ENCODE assay signal across 9 mouse cellular contexts in the genomic region with DNA sequence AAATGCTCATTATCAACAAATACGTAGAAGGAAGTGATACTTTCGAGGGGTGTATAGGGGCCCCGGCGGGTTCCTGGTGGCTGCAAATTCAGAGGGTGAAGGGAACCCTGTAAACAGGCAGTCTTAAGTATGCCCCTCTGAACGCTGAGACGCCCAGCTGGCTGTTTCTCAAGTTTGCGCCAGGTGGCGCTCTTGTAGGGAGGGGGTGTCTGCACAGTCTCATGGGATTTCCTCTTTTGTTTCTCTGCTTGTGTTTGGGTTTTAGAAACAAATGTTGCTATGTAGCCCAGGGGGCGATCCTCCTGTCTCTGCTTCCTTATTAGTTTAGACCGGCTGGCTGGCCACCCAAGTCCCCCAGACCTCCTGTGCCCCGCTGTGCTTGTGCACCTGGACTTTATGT. TPM values are rescaled to one million over a fixed set of nuclear protein-coding genes. Genes with fewer than 3 reads are reported as not detected.
A peak's percentile ranks its signal among the peaks of the same experiment; 100 is the strongest.
DNase-seq lines count a peak whose midpoint lies in the region; TF ChIP-seq lines count a peak whose summit lies in the region.
"Had no signal": no experiment of that assay in that cellular context is flagged by ENCODE, and none has a peak within 500 bp of the region (broad histone marks: within the 10 kb centered on the region; RNA-seq: fewer than 3 reads in every experiment).

No protein-coding gene starts in this region.

- TF ChIP-seq EP300 in CH12.LX (IDR thresholded peaks at IDR 0.05; ENCODE audit: low read length): no peak

- H3K27me3 ChIP-seq in CH12.LX (replicated peaks): peaks cover 21% of the 10 kb centered on the region
- H3K27me3 ChIP-seq in spleen, adult 2 months (ENCODE audit: control insufficient read depth, insufficient read depth, low read length): no peaks in the 10 kb centered on the region
- H3K27me3 ChIP-seq: limb, embryonic 15.5 days had no signal

- H3K36me3 ChIP-seq in CH12.LX (replicated peaks in 1 of 2; ENCODE audit: control insufficient read depth in 1 of 2, insufficient read depth in 1 of 2, low read length in 1 of 2): no peaks in the 10 kb centered on the region
- no peaks in the 10 kb centered on the region for H3K36me3 ChIP-seq in spleen, adult 2 months (ENCODE audit: control insufficient read depth, insufficient read depth, low read length)

- TF ChIP-seq CTCF in CH12.LX (conservative IDR thresholded peaks at IDR 0.05 in 1 of 2, IDR thresholded peaks at IDR 0.05 in 1 of 2; ENCODE audit: low read depth in 2 of 2, low read length in 2 of 2): peak; percentile 74 to 76
- TF ChIP-seq CTCF in spleen, adult 2 months (IDR thresholded peaks at IDR 0.05; ENCODE audit: extremely low read depth, insufficient read depth, insufficient read length, insufficient replicate concordance): peak; percentile 82; the same call in 1 of the 2 replicates

- H3K4me1 ChIP-seq in CH12.LX (ENCODE audit: control insufficient read depth in 1 of 2, insufficient read depth in 2 of 2): peaks cover 0 to 12% of the 10 kb centered on the region in 2 experiments; a peak in 2 of 4 replicates
- no peaks in the 10 kb centered on the region; the same call in 1 of the 2 replicates for H3K4me1 ChIP-seq in spleen, adult 2 months (ENCODE audit: control insufficient read depth, insufficient read depth, insufficient read length)
- H3K4me1 ChIP-seq: limb, embryonic 15.5 days had no signal

- peak; percentile 52 to 81 for DNase-seq in adrenal gland, adult (ENCODE audit: inconsistent age in 2 of 2, low spot score in 1 of 2)
- DNase-seq in adrenal gland, adult 8-10 months: no peak
- peak; percentile 51 for DNase-seq in CH12.LX (ENCODE audit: extremely low read depth)
- DNase-seq in c-Kit-positive CD71-negative TER-119-negative erythroid progenitor cells, embryonic 14.5 days (ENCODE audit: low read depth): peak; percentile 69
- DNase-seq in heart, adult 18-20 months: peak; percentile 55 to 73
- DNase-seq in kidney, postnatal 4 days: peak; percentile 57 to 65
- peak; percentile 41 for DNase-seq in lung, postnatal 25 days (ENCODE audit: low spot score)
- peak; percentile 45 to 65 for DNase-seq in spleen, adult 2 months (ENCODE audit: low read depth in 1 of 2, low spot score in 2 of 2)

- in situ Hi-C loops in CH12.LX (cut with MboI; ENCODE audit: low pct_ligation_motif_present, low pct_unique_long_range_greater_than_20kb, low sequenced_read_pairs): no loop called here

- no peak overlapping the region for H3K4me2 ChIP-seq in CH12.LX (ENCODE audit: insufficient read depth, low read depth, poor library complexity, severe bottlenecking)
- H3K4me2 ChIP-seq: limb, embryonic 15.5 days had no signal

- H3K4me3 ChIP-seq in CH12.LX (replicated peaks in 1 of 3; ENCODE audit: low read depth in 2 of 3, low read length in 2 of 3, poor library complexity in 1 of 3): no peak overlapping the region
- no peak overlapping the region for H3K4me3 ChIP-seq in spleen, adult 2 months (ENCODE audit: extremely low read depth, insufficient read depth, insufficient read length)
- H3K4me3 ChIP-seq: limb, embryonic 15.5 days had no signal

- no peak overlapping the region for H3K9ac ChIP-seq in CH12.LX (ENCODE audit: insufficient read depth, low read depth)
- H3K9ac ChIP-seq: limb, embryonic 15.5 days had no signal

- no peak overlapping the region for H3K27ac ChIP-seq in CH12.LX (ENCODE audit: insufficient read depth, low read depth)
- no peak overlapping the region for H3K27ac ChIP-seq in spleen, adult 2 months (ENCODE audit: insufficient read depth, low read length)
- H3K27ac ChIP-seq: limb, embryonic 15.5 days had no signal

- no peak for TF ChIP-seq POLR2A in CH12.LX (IDR thresholded peaks at IDR 0.05; ENCODE audit: low read depth, low read length)
- no peak for TF ChIP-seq POLR2A in spleen, adult 2 months (IDR thresholded peaks at IDR 0.05; ENCODE audit: low read depth, low read length)

- no peaks in the 10 kb centered on the region for H3K79me2 ChIP-seq in CH12.LX (replicated peaks; ENCODE audit: control insufficient read depth, extremely low read depth, insufficient read depth, poor library complexity, severe bottlenecking)

- 16% methylated on average over 11 of the region's 11 CpGs for WGBS in spleen, adult 2 months

- dilution Hi-C loops in CH12.LX (cut with MboI; ENCODE audit: extremely low pct_ligation_motif_present, extremely low pct_unique_long_range_greater_than_20kb, low sequenced_read_pairs): no loop called here

- TF ChIP-seq RAD21 in CH12.LX (IDR thresholded peaks at IDR 0.05; ENCODE audit: low read depth, low read length): peak; percentile 28

- H3K9me3 ChIP-seq in CH12.LX (replicated peaks; ENCODE audit: low read length): no peaks in the 10 kb centered on the region
- H3K9me3 ChIP-seq: limb, embryonic 15.5 days had no signal

TF ChIP-seq in CH12.LX, 34 proteins besides CTCF, POLR2A, EP300 and RAD21:
- TF ChIP-seq SMC3 (IDR thresholded peaks at IDR 0.05; ENCODE audit: low read depth, low read length) (peak; percentile 57), KAT2A (IDR thresholded peaks at IDR 0.05; ENCODE audit: insufficient replicate concordance, low read length) (no peak)

RNA-seq across cellular contexts. Expression of gene Tk2, which starts 29.3 kb away (rescaled TPM):
- 100 to 1,000 TPM in 2 of 4 experiments, 10 to 100 TPM in 2; 81.6 to 125 (median 103) TPM for total RNA-seq in adrenal gland, adult 8-10 months (2022)
- 9.2 and 13.5 TPM in 2 replicates for total RNA-seq in CH12.LX (2012; rRNA removed)
- total RNA-seq in CH12.LX (2014; rRNA removed): 8.7 and 8.9 TPM in 2 replicates
- polyA plus RNA-seq in CH12.LX (2012; ENCODE audit: insufficient read length, low read depth): 7.3 TPM in 2 replicates
- total RNA-seq in heart, adult 18-20 months (2021): 1 to 10 TPM; 7.2 to 9.5 TPM
- 42.5 and 51.1 TPM in 2 replicates for polyA plus RNA-seq in spleen, adult 2 months (2012; rRNA removed)

RNA-seq across cellular contexts. Expression of gene Cklf, which starts 31.6 kb away (rescaled TPM):
- 100 to 1,000 TPM in 2 of 4 experiments, 10 to 100 TPM in 2; 71.6 to 149 (median 92.8) TPM for total RNA-seq in adrenal gland, adult 8-10 months (2022)
- total RNA-seq in CH12.LX (2012; rRNA removed) (20.7 and 25.3 TPM in 2 replicates), CH12.LX (2014; rRNA removed) (35.2 and 38.8 TPM in 2 replicates)
- 25.0 and 29.7 TPM in 2 replicates for polyA plus RNA-seq in CH12.LX (2012; ENCODE audit: insufficient read length, low read depth)
- total RNA-seq in heart, adult 18-20 months (2021): 1 to 10 TPM; 2.6 to 4.8 TPM
- 11.9 and 13.0 TPM in 2 replicates for polyA plus RNA-seq in spleen, adult 2 months (2012; rRNA removed)

RNA-seq across cellular contexts. Expression of gene Bean1, which starts 48.8 kb away (rescaled TPM):
- 10 to 100 TPM in 1 of 4 experiments, 1 to 10 TPM in 3; 3.3 to 10.8 (median 4.8) TPM for total RNA-seq in adrenal gland, adult 8-10 months (2022)
- total RNA-seq in CH12.LX (2012; rRNA removed) (not detected in 2 replicates), CH12.LX (2014; rRNA removed) (not detected in 2 replicates)
- not detected in 2 replicates for polyA plus RNA-seq in CH12.LX (2012; ENCODE audit: insufficient read length, low read depth)
- total RNA-seq in heart, adult 18-20 months (2021): 1 to 10 TPM; 1.5 to 1.8 TPM
- polyA plus RNA-seq in spleen, adult 2 months (2012; rRNA removed): 0.63 and 0.72 TPM in 2 replicates

Comparison
In these comparisons a context has a peak if more than half of its experiments do, and no peak if none do; other contexts are left out.
1. RNA of gene Tk2, which starts 29.3 kb away (total RNA-seq): 81.6 to 125 TPM in adrenal gland, adult 8-10 months; 8.7 to 13.5 TPM in CH12.LX and 7.2 to 9.5 TPM in heart, adult 18-20 months; every median in the first group is over 4 times any median in the second.